In the genomic region with DNA sequence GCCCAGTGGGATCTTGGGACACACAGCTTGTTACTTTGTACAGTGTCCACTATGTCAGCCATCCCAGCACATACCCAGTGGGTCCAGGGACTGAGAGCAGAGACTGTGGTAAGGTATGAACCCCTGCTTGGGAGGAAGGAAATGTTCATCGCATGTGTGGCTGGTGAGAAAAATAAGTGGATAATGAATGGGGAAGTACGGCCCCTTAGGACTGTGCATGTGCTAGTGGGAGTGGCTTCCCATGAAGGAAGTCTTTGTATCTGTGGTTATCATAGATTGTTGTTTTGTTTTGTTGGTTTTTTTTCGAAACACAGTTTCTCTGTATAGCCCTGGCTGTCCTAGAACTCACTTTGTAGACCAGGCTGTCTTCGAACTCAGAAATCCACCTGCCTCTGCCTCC, we compare ENCODE assay signal across 1 mouse cellular context.
A peak's percentile ranks its signal among the peaks of the same experiment; 100 is the strongest.
TF ChIP-seq lines count a peak whose summit lies in the region.

No protein-coding gene starts in this region.

TF ChIP-seq in MEL, 35 proteins besides CTCF, POLR2A, EP300 and RAD21 (continued from another document):
- TF ChIP-seq MAX (IDR thresholded peaks at IDR 0.05; ENCODE audit: low read length): peak; percentile 72
